Mouse (Mus musculus) embryonic facial prominence, embryonic 12.5 days (tissue): ENCODE data around the gene Tbc1d10a. TPM values are rescaled to one million over a fixed set of nuclear protein-coding genes. Genes with fewer than 3 reads are reported as not detected.

Experiments used
- ATAC-seq: fragments of 200-750 bp; cut with Nextera tagmentation; 2 replicates; pipeline ENCODE4 v1.8.0; 2017; ENCODE audit not compliant: insufficient number of reproducible peaks, insufficient read depth, low FRiP score, low TSS enrichment
- H3K27ac ChIP-seq: fragments of 300-500 bp; sonication (generic); 2 replicates; pipeline ENCODE4 v1.5.1; 2016; ENCODE audit warnings: mild to moderate bottlenecking
- H3K27me3 ChIP-seq: fragments of 300-500 bp; sonication (generic); 2 replicates; pipeline ENCODE4 v1.6.1; 2016; ENCODE audit warnings: mild to moderate bottlenecking, moderate library complexity
- H3K36me3 ChIP-seq: fragments of 300-500 bp; sonication (generic); 2 replicates; pipeline ENCODE4 v1.6.1; 2016; ENCODE audit warnings: mild to moderate bottlenecking
- H3K4me1 ChIP-seq: fragments of 300-500 bp; sonication (generic); 2 replicates; pipeline ENCODE4 v1.6.1; 2016
- H3K4me2 ChIP-seq: fragments of 300-500 bp; sonication (generic); replicated peaks from 2 replicates; pipeline ENCODE4 v1.6.1; 2016; ENCODE audit warnings: mild to moderate bottlenecking, moderate library complexity
- H3K4me3 ChIP-seq: fragments of 300-500 bp; sonication (generic); 2 replicates; pipeline ENCODE4 v1.5.1; 2016; ENCODE audit warnings: mild to moderate bottlenecking
- H3K9ac ChIP-seq: fragments of 300-500 bp; sonication (generic); 2 replicates; pipeline ENCODE4 v1.6.1; 2016; ENCODE audit warnings: mild to moderate bottlenecking, moderate library complexity
- H3K9me3 ChIP-seq: fragments of 300-500 bp; sonication (generic); 2 replicates; pipeline ENCODE4 v1.6.1; 2016; ENCODE audit warnings: mild to moderate bottlenecking, moderate library complexity
- WGBS: fragments of 180-500 bp; shearing (Covaris S2); methylation state at CpG from one replicate; pipeline ENCODE4 v1.1.7; 2016; 5-methylcytosine and 5-hydroxymethylcytosine counted together
- polyA plus RNA-seq: library from polyadenylated mRNA; unstranded; fragments of >200 nt; fragmentation: Nextera tagmentation; extraction: Ambion mirVana; gene quantifications from 2 replicates; pipeline ENCODE4 v1.2.1, GENCODE M21; 2016

Gene Tbc1d10a
- polyA plus RNA-seq, 1 experiment from 2014 or later: 34.7 TPM

- 3% methylated on average over 6 of the region's 6 CpGs for WGBS
Measured at GRCm38 (mm10) chr11:4218637-4219036, 32.0 kb downstream of the Tbc1d10a start.

GRCm38 (mm10) chr11:4219317-4219751, 32.7 kb downstream of the Tbc1d10a start:
- no peaks in the 10 kb centered on the region for H3K9me3 ChIP-seq
- peaks cover 26% of the 10 kb centered on the region for H3K27me3 ChIP-seq
- no peak overlapping the region for H3K27ac ChIP-seq
- H3K4me2 ChIP-seq: no peak overlapping the region
- 15% methylated on average over 2 of the region's 2 CpGs for WGBS
- no peak overlapping the region for H3K9ac ChIP-seq
- no peak for ATAC-seq
- 0 out of 2 replicates have a peak, but pooled peaks cover 11% of the 10 kb centered on the region for H3K36me3 ChIP-seq
- peaks cover 3% of the 10 kb centered on the region; the same call in 1 of the 2 replicates for H3K4me1 ChIP-seq
- H3K4me3 ChIP-seq: no peak overlapping the region

More at GRCm38 (mm10) chr11:4218637-4219036, 32.0 kb downstream of the Tbc1d10a start:
- peak overlapping the region; percentile 39 for H3K4me3 ChIP-seq
- peaks cover 17% of the 10 kb centered on the region for H3K36me3 ChIP-seq
- peak overlapping the region; percentile 44 for H3K9ac ChIP-seq
- peaks cover 3% of the 10 kb centered on the region; the same call in 1 of the 2 replicates for H3K4me1 ChIP-seq
- H3K4me2 ChIP-seq: peak overlapping the region; percentile 61
- H3K27ac ChIP-seq: no peak overlapping the region
- peaks cover 26% of the 10 kb centered on the region for H3K27me3 ChIP-seq
- no peaks in the 10 kb centered on the region for H3K9me3 ChIP-seq
- no peak for ATAC-seq

GRCm38 (mm10) chr11:4219908-4220307, 33.3 kb downstream of the Tbc1d10a start:
- Histone ChIP-seq H3K27ac (no peak overlapping the region), H3K27me3 (peaks cover 26% of the 10 kb centered on the region), H3K9me3 (no peaks in the 10 kb centered on the region), H3K36me3 (0 out of 2 replicates have a peak, but pooled peaks cover 5% of the 10 kb centered on the region), H3K4me1 (peaks cover 3% of the 10 kb centered on the region; the same call in 1 of the 2 replicates), H3K4me2 (no peak overlapping the region), H3K4me3 (no peak overlapping the region), H3K9ac (no peak overlapping the region)
- ATAC-seq: no peak
- WGBS: 61% methylated on average over 9 of the region's 9 CpGs

GRCm38 (mm10) chr11:4220443-4221400, 34.1 kb downstream of the Tbc1d10a start:
- H3K9me3 ChIP-seq: no peaks in the 10 kb centered on the region
- no peak overlapping the region for H3K4me2 ChIP-seq
- H3K36me3 ChIP-seq: no peaks in the 10 kb centered on the region
- H3K9ac ChIP-seq: no peak overlapping the region
- no peak overlapping the region for H3K27ac ChIP-seq
- no peak for ATAC-seq
- H3K4me3 ChIP-seq: no peak overlapping the region
- H3K27me3 ChIP-seq: peaks cover 26% of the 10 kb centered on the region
- H3K4me1 ChIP-seq: peaks cover 3% of the 10 kb centered on the region; the same call in 1 of the 2 replicates
- WGBS: 46% methylated on average over 28 of the region's 28 CpGs

GRCm38 (mm10) chr11:4222046-4222950, 35.7 kb downstream of the Tbc1d10a start:
- no peak overlapping the region for H3K27ac ChIP-seq
- H3K36me3 ChIP-seq: no peaks in the 10 kb centered on the region
- H3K9ac ChIP-seq: no peak overlapping the region
- H3K4me1 ChIP-seq: peaks cover 3% of the 10 kb centered on the region; the same call in 1 of the 2 replicates
- no peak overlapping the region for H3K4me2 ChIP-seq
- peaks cover 26% of the 10 kb centered on the region for H3K27me3 ChIP-seq
- no peaks in the 10 kb centered on the region for H3K9me3 ChIP-seq
- no peak for ATAC-seq
- 70% methylated on average over 17 of the region's 17 CpGs for WGBS
- H3K4me3 ChIP-seq: no peak overlapping the region

- Histone ChIP-seq H3K27me3 (peaks cover 16% of the 10 kb centered on the region), H3K27ac (no peak overlapping the region), H3K4me3 (no peak overlapping the region), H3K9me3 (no peaks in the 10 kb centered on the region), H3K4me1 (peaks cover 3% of the 10 kb centered on the region; the same call in 1 of the 2 replicates), H3K4me2 (no peak overlapping the region), H3K36me3 (no peaks in the 10 kb centered on the region), H3K9ac (no peak overlapping the region)
- no peak for ATAC-seq
- 29% methylated on average over 5 of the region's 7 CpGs for WGBS
Measured at GRCm38 (mm10) chr11:4223393-4224188, 37.0 kb downstream of the Tbc1d10a start.

GRCm38 (mm10) chr11:4224223-4224622, 37.6 kb downstream of the Tbc1d10a start:
- H3K27ac ChIP-seq: no peak overlapping the region
- peaks cover 10% of the 10 kb centered on the region for H3K27me3 ChIP-seq
- no peak overlapping the region for H3K9ac ChIP-seq
- H3K36me3 ChIP-seq: no peaks in the 10 kb centered on the region
- H3K4me2 ChIP-seq: no peak overlapping the region
- no peak for ATAC-seq
- no peaks in the 10 kb centered on the region for H3K4me1 ChIP-seq
- WGBS: 50% methylated on average over 2 of the region's 2 CpGs
- H3K4me3 ChIP-seq: no peak overlapping the region
- no peaks in the 10 kb centered on the region for H3K9me3 ChIP-seq

GRCm38 (mm10) chr11:4226569-4227325, 40.2 kb downstream of the Tbc1d10a start:
- Histone ChIP-seq H3K36me3 (no peaks in the 10 kb centered on the region), H3K4me3 (no peak overlapping the region), H3K9ac (no peak overlapping the region), H3K27me3 (no peaks in the 10 kb centered on the region), H3K27ac (no peak overlapping the region), H3K9me3 (no peaks in the 10 kb centered on the region), H3K4me2 (no peak overlapping the region), H3K4me1 (no peaks in the 10 kb centered on the region)
- 76% methylated on average over 5 of the region's 5 CpGs for WGBS
- no peak for ATAC-seq

- WGBS: 44% methylated on average over 8 of the region's 8 CpGs
- Histone ChIP-seq H3K4me1 (no peaks in the 10 kb centered on the region), H3K9ac (no peak overlapping the region), H3K36me3 (no peaks in the 10 kb centered on the region), H3K27me3 (no peaks in the 10 kb centered on the region), H3K4me2 (no peak overlapping the region), H3K9me3 (no peaks in the 10 kb centered on the region), H3K27ac (no peak overlapping the region), H3K4me3 (no peak overlapping the region)
- ATAC-seq: no peak
Measured at GRCm38 (mm10) chr11:4228463-4228862, 41.9 kb downstream of the Tbc1d10a start.

- no peak overlapping the region for H3K27ac ChIP-seq
- WGBS: 56% methylated on average over 4 of the region's 4 CpGs
- H3K4me2 ChIP-seq: no peak overlapping the region
- H3K9ac ChIP-seq: no peak overlapping the region
- no peaks in the 10 kb centered on the region for H3K36me3 ChIP-seq
- no peaks in the 10 kb centered on the region for H3K9me3 ChIP-seq
- no peak overlapping the region for H3K4me3 ChIP-seq
- H3K4me1 ChIP-seq: no peaks in the 10 kb centered on the region
- no peak for ATAC-seq
- no peaks in the 10 kb centered on the region for H3K27me3 ChIP-seq
Measured at GRCm38 (mm10) chr11:4229841-4230240, 43.3 kb downstream of the Tbc1d10a start.
